Mouse (Mus musculus): ENCODE results near the gene Kremen2. TPM values are rescaled to one million over a fixed set of nuclear protein-coding genes. Genes with fewer than 3 reads are reported as not detected.

The Kremen2 gene
- polyA plus RNA-seq, 1 experiment: 3.8 TPM

DNA sequence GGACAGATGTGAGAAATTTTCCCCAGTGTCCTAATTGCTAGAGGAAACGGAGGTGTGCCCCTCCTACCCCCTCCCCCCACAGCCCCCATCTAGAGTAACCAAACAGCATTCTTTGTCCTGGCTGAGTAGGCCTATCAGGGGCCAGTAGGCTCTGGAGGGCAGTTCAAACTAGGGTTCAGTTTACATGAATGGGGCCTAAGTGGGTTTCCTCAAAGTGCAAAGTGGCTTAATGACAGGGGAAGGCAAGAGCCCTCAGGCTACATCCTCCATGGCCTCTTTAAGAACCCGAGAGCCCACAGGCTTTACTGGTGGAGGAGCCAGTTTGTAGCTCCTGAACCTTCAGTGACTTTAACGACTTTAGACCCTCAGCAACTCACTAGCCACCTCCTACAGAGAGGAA, 49.8 kb downstream of the Kremen2 start:
- Histone ChIP-seq H3K27ac (ENCODE audit: control insufficient read depth, insufficient read depth, low read length) (no peak overlapping the region), H3K27me3 (ENCODE audit: control insufficient read depth, insufficient read depth, low read length) (peaks cover 13% of the 10 kb centered on the region; the same call in 1 of the 2 replicates), H3K36me3 (ENCODE audit: control insufficient read depth, insufficient read depth, low read length) (no peaks in the 10 kb centered on the region), H3K4me3 (ENCODE audit: control insufficient read depth, insufficient read depth, low read length) (no peak overlapping the region), H3K4me1 (replicated peaks; ENCODE audit: control insufficient read depth, insufficient read depth, low read length) (peaks cover 10% of the 10 kb centered on the region; the same call in 1 of the 2 replicates)
- DNase-seq: no peak
- 74% methylated on average over 3 of the region's 3 CpGs for WGBS
- no peak for TF ChIP-seq POLR2A (IDR thresholded peaks at IDR 0.05; ENCODE audit: control insufficient read depth, extremely low read depth, insufficient read depth, low read length, poor library complexity)
- no peak for TF ChIP-seq CTCF (IDR thresholded peaks at IDR 0.05; ENCODE audit: borderline replicate concordance, control insufficient read depth, extremely low read depth, insufficient read depth, low read length, poor library complexity)

DNA sequence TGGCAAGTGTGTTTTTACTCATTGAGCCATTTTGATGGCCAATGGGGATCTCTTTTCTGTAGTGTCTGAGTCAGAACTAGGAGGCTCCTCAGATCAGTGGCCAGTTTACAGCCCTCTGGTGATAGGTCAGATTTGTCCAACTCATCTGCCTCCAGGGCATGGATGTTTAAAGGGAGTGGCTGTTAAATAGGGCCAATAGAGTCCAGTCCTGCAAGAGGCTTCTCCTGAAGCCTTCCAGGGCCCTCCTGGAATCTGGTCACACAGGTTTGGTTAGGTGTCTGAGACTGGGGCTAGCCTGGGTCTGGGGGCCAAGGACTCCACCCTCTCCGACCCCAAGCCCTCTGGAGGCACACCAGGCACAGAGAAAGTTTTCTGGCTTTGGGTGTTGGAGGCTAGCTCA, 51.1 kb downstream of the Kremen2 start:
- H3K36me3 ChIP-seq (ENCODE audit: control insufficient read depth, insufficient read depth, low read length): no peaks in the 10 kb centered on the region
- peaks cover 4% of the 10 kb centered on the region; the same call in 1 of the 2 replicates for H3K4me1 ChIP-seq (replicated peaks; ENCODE audit: control insufficient read depth, insufficient read depth, low read length)
- TF ChIP-seq CTCF (IDR thresholded peaks at IDR 0.05; ENCODE audit: borderline replicate concordance, control insufficient read depth, extremely low read depth, insufficient read depth, low read length, poor library complexity) (no peak), POLR2A (IDR thresholded peaks at IDR 0.05; ENCODE audit: control insufficient read depth, extremely low read depth, insufficient read depth, low read length, poor library complexity) (no peak)
- no peak for DNase-seq
- 96% methylated on average over 1 of the region's 1 CpGs for WGBS
- no peak overlapping the region for H3K4me3 ChIP-seq (ENCODE audit: control insufficient read depth, insufficient read depth, low read length)
- H3K27me3 ChIP-seq (ENCODE audit: control insufficient read depth, insufficient read depth, low read length): peaks cover 4% of the 10 kb centered on the region; the same call in 1 of the 2 replicates
- no peak overlapping the region for H3K27ac ChIP-seq (ENCODE audit: control insufficient read depth, insufficient read depth, low read length)

Other genes starting within 250 kb of the Kremen2 start
- gene Zfp213, start 181.6 kb downstream of the Kremen2 start, polyA plus RNA-seq (2012; rRNA removed): 23.5 and 24.4 TPM in 2 replicates
- 2.5 and 3.0 TPM in 2 replicates for gene Zfp13, start 146.3 kb downstream of the Kremen2 start, polyA plus RNA-seq (2012; rRNA removed)
- gene Zscan10, start 145.0 kb downstream of the Kremen2 start, polyA plus RNA-seq (2012; rRNA removed): 0.18 and 0.20 TPM in 2 replicates
- 7.2 and 7.4 TPM in 2 replicates for gene Mmp25, start 100.6 kb downstream of the Kremen2 start, polyA plus RNA-seq (2012; rRNA removed)
- gene Bicdl2, start 85.3 kb downstream of the Kremen2 start, polyA plus RNA-seq (2012; rRNA removed): 0.43 and 0.49 TPM in 2 replicates
- 143 and 192 TPM in 2 replicates for gene Hcfc1r1, start 72.2 kb downstream of the Kremen2 start, polyA plus RNA-seq (2012; rRNA removed)
- gene Thoc6, start 72.0 kb downstream of the Kremen2 start, polyA plus RNA-seq (2012; rRNA removed): 78.3 and 84.5 TPM in 2 replicates
- 10.2 and 11.4 TPM in 2 replicates for gene Tnfrsf12a, start 68.4 kb downstream of the Kremen2 start, polyA plus RNA-seq (2012; rRNA removed)
- gene Cldn6, start 66.6 kb downstream of the Kremen2 start, polyA plus RNA-seq (2012; rRNA removed): 0.47 and 0.51 TPM in 2 replicates
- gene Cldn9, start 61.8 kb downstream of the Kremen2 start, polyA plus RNA-seq (2012; rRNA removed): 1.1 and 1.9 TPM in 2 replicates
- gene 1520401A03Rik, start 23.1 kb downstream of the Kremen2 start, polyA plus RNA-seq (2012; rRNA removed): 0.19 and 0.27 TPM in 2 replicates
- 145 and 182 TPM in 2 replicates for gene Pkmyt1, start 19.5 kb downstream of the Kremen2 start, polyA plus RNA-seq (2012; rRNA removed)
- 12.4 and 13.2 TPM in 2 replicates for gene Paqr4, start 5.0 kb downstream of the Kremen2 start, polyA plus RNA-seq (2012; rRNA removed)
- 32.0 and 33.6 TPM in 2 replicates for gene Flywch1, start 25.8 kb upstream of the Kremen2 start, polyA plus RNA-seq (2012; rRNA removed)
- 2.3 and 4.0 TPM in 2 replicates for gene Flywch2, start 40.2 kb upstream of the Kremen2 start, polyA plus RNA-seq (2012; rRNA removed)
- gene Srrm2, start 44.7 kb upstream of the Kremen2 start, polyA plus RNA-seq (2012; rRNA removed): 874 and 1,056 TPM in 2 replicates
- 639 and 815 TPM in 2 replicates for gene Elob, start 83.3 kb upstream of the Kremen2 start, polyA plus RNA-seq (2012; rRNA removed)
- gene Prss33, start 90.2 kb upstream of the Kremen2 start, polyA plus RNA-seq (2012; rRNA removed): 1.6 and 2.8 TPM in 2 replicates
- 0.51 and 0.65 TPM in 2 replicates for gene Prss32, start 98.0 kb upstream of the Kremen2 start, polyA plus RNA-seq (2012; rRNA removed)
- gene Prss41, start 98.3 kb upstream of the Kremen2 start, polyA plus RNA-seq (2012; rRNA removed): 0.34 and 0.59 TPM in 2 replicates
- gene Prss21, start 122.2 kb upstream of the Kremen2 start, polyA plus RNA-seq (2012; rRNA removed): 0.11 TPM in 1 of 2 replicates, not detected in the other
- 0.58 TPM in 1 of 2 replicates, not detected in the other for gene Dcpp1, start 135.0 kb upstream of the Kremen2 start, polyA plus RNA-seq (2012; rRNA removed)
- 0.35 and 0.55 TPM in 2 replicates for gene Dcpp2, start 135.0 kb upstream of the Kremen2 start, polyA plus RNA-seq (2012; rRNA removed)
- 0.34 TPM in 2 replicates for gene Dcpp3, start 171.6 kb upstream of the Kremen2 start, polyA plus RNA-seq (2012; rRNA removed)
- 0.23 and 0.43 TPM in 2 replicates for gene Sbp, start 195.8 kb upstream of the Kremen2 start, polyA plus RNA-seq (2012; rRNA removed)
- gene Sbpl, start 209.4 kb upstream of the Kremen2 start, polyA plus RNA-seq (2012; rRNA removed): 0.88 and 1.6 TPM in 2 replicates
- gene Prss30, start 234.7 kb upstream of the Kremen2 start, polyA plus RNA-seq (2012; rRNA removed): 2.5 and 2.7 TPM in 2 replicates

All from thymus, adult 2 months (tissue).